Mouse (Mus musculus) lung, embryonic 15.5 days (tissue): ENCODE results near the gene Myh11. TPM values are rescaled to one million over a fixed set of nuclear protein-coding genes. Genes with fewer than 3 reads are reported as not detected.

Experiments used
- ATAC-seq: fragments of 200-750 bp; cut with Nextera tagmentation; 2 replicates; pipeline ENCODE4 v1.8.0; 2017; ENCODE audit warnings: moderate number of reproducible peaks, borderline replicate concordance; ENCODE audit not compliant: low FRiP score, low TSS enrichment; ENCODE audit errors: extremely low read depth
- H3K27ac ChIP-seq: fragments of 300-500 bp; sonication (generic); 2 replicates; pipeline ENCODE4 v1.5.1; 2015; ENCODE audit warnings: moderate library complexity, mild to moderate bottlenecking, inconsistent platforms
- H3K27me3 ChIP-seq: fragments of 300-500 bp; sonication (generic); 2 replicates; pipeline ENCODE4 v1.6.1; 2015; ENCODE audit warnings: inconsistent platforms
- H3K36me3 ChIP-seq: fragments of 300-500 bp; sonication (generic); 2 replicates; pipeline ENCODE4 v1.6.1; 2015; ENCODE audit warnings: inconsistent platforms
- H3K4me1 ChIP-seq: fragments of 300-500 bp; sonication (generic); 2 replicates; pipeline ENCODE4 v1.6.1; 2015; ENCODE audit warnings: inconsistent platforms
- H3K4me2 ChIP-seq: fragments of 300-500 bp; sonication (generic); 2 replicates; pipeline ENCODE4 v1.6.1; 2015; ENCODE audit warnings: inconsistent platforms, mild to moderate bottlenecking, moderate library complexity
- H3K4me3 ChIP-seq: fragments of 300-500 bp; sonication (generic); 2 replicates; pipeline ENCODE4 v1.5.1; 2015; ENCODE audit warnings: mild to moderate bottlenecking, inconsistent platforms
- H3K9ac ChIP-seq: fragments of 300-500 bp; sonication (generic); 2 replicates; pipeline ENCODE4 v1.6.1; 2015; ENCODE audit warnings: inconsistent platforms
- H3K9me3 ChIP-seq: fragments of 300-500 bp; sonication (generic); 2 replicates; pipeline ENCODE4 v1.6.1; 2016; ENCODE audit warnings: inconsistent platforms
- WGBS: fragments of 180-500 bp; shearing (Covaris S2); methylation state at CpG from one replicate; pipeline ENCODE4 v1.1.7; 2015; 5-methylcytosine and 5-hydroxymethylcytosine counted together
- polyA plus RNA-seq: library from polyadenylated mRNA; unstranded; fragments of >200 nt; fragmentation: Nextera tagmentation; extraction: Ambion mirVana; gene quantifications from 2 replicates; pipeline ENCODE4 v1.2.1, GENCODE M21; 2015

Myh11 gene
- polyA plus RNA-seq, 1 experiment from 2014 or later = 63.0 TPM

GRCm38 (mm10) chr16:14304791-14305190 lies 13.6 kb upstream of the Myh11 start:
- peaks cover 75% of the 10 kb centered on the region for H3K36me3 ChIP-seq
- no peak overlapping the region for H3K4me2 ChIP-seq
- no peak overlapping the region for H3K9ac ChIP-seq
- H3K27me3 ChIP-seq = no peaks in the 10 kb centered on the region
- ATAC-seq = no peak
- H3K4me1 ChIP-seq = no peaks in the 10 kb centered on the region
- no peak overlapping the region for H3K27ac ChIP-seq
- H3K4me3 ChIP-seq = no peak overlapping the region
- 73% methylated on average over 3 of the region's 3 CpGs for WGBS
- H3K9me3 ChIP-seq = no peaks in the 10 kb centered on the region

GRCm38 (mm10) chr16:14303676-14304075 lies 12.5 kb upstream of the Myh11 start:
- no peak overlapping the region for H3K9ac ChIP-seq
- no peak overlapping the region for H3K4me2 ChIP-seq
- 64% methylated on average over 7 of the region's 7 CpGs for WGBS
- no peak overlapping the region for H3K27ac ChIP-seq
- 0 out of 2 replicates have a peak, but pooled peaks have one; percentile 23 for ATAC-seq
- H3K9me3 ChIP-seq = no peaks in the 10 kb centered on the region
- no peaks in the 10 kb centered on the region for H3K27me3 ChIP-seq
- H3K4me1 ChIP-seq = no peaks in the 10 kb centered on the region
- peaks cover 77% of the 10 kb centered on the region for H3K36me3 ChIP-seq
- no peak overlapping the region for H3K4me3 ChIP-seq

GRCm38 (mm10) chr16:14303148-14303547 lies 12.0 kb upstream of the Myh11 start:
- Histone ChIP-seq H3K9me3 (no peaks in the 10 kb centered on the region), H3K4me3 (no peak overlapping the region), H3K27ac (no peak overlapping the region), H3K4me1 (no peaks in the 10 kb centered on the region), H3K27me3 (no peaks in the 10 kb centered on the region), H3K4me2 (no peak overlapping the region), H3K9ac (no peak overlapping the region), H3K36me3 (peaks cover 75% of the 10 kb centered on the region)
- 74% methylated on average over 2 of the region's 2 CpGs for WGBS
- no peak for ATAC-seq

- no peak overlapping the region for H3K9ac ChIP-seq
- ATAC-seq = no peak
- peaks cover 49% of the 10 kb centered on the region for H3K36me3 ChIP-seq
- no peak overlapping the region for H3K4me3 ChIP-seq
- H3K4me1 ChIP-seq = peaks cover 16% of the 10 kb centered on the region
- no peaks in the 10 kb centered on the region for H3K9me3 ChIP-seq
- WGBS = 73% methylated on average over 4 of the region's 4 CpGs
- no peak overlapping the region for H3K27ac ChIP-seq
- H3K4me2 ChIP-seq = no peak overlapping the region
- no peaks in the 10 kb centered on the region for H3K27me3 ChIP-seq
Measured at GRCm38 (mm10) chr16:14298461-14298860, 7.3 kb upstream of the Myh11 start.

GRCm38 (mm10) chr16:14297746-14298145 lies 6.6 kb upstream of the Myh11 start:
- H3K9ac ChIP-seq = no peak overlapping the region
- peaks cover 43% of the 10 kb centered on the region for H3K36me3 ChIP-seq

GRCm38 (mm10) chr16:14297137-14297536 lies 6.0 kb upstream of the Myh11 start:
- no peaks in the 10 kb centered on the region for H3K27me3 ChIP-seq
- H3K27ac ChIP-seq = peak overlapping the region; percentile 86
- peak; percentile 37; the same call in 1 of the 2 replicates for ATAC-seq
- no peaks in the 10 kb centered on the region for H3K9me3 ChIP-seq
- WGBS = 44% methylated on average over 3 of the region's 3 CpGs
- peaks cover 25% of the 10 kb centered on the region for H3K4me1 ChIP-seq
- H3K9ac ChIP-seq = no peak overlapping the region
- no peak overlapping the region for H3K4me3 ChIP-seq
- H3K4me2 ChIP-seq = no peak overlapping the region
- peaks cover 39% of the 10 kb centered on the region for H3K36me3 ChIP-seq

More at GRCm38 (mm10) chr16:14297746-14298145, 6.6 kb upstream of the Myh11 start:
- H3K4me1 ChIP-seq = peaks cover 19% of the 10 kb centered on the region
- no peak overlapping the region for H3K4me2 ChIP-seq
- no peak for ATAC-seq
- 88% methylated on average over 4 of the region's 4 CpGs for WGBS
- peak overlapping the region; percentile 86 for H3K27ac ChIP-seq
- no peaks in the 10 kb centered on the region for H3K27me3 ChIP-seq
- H3K9me3 ChIP-seq = no peaks in the 10 kb centered on the region
- no peak overlapping the region for H3K4me3 ChIP-seq

- Histone ChIP-seq H3K4me3 (no peak overlapping the region), H3K27me3 (no peaks in the 10 kb centered on the region), H3K9ac (no peak overlapping the region), H3K9me3 (no peaks in the 10 kb centered on the region), H3K27ac (peak overlapping the region; percentile 86), H3K4me2 (no peak overlapping the region), H3K4me1 (peaks cover 30% of the 10 kb centered on the region), H3K36me3 (peaks cover 34% of the 10 kb centered on the region)
- ATAC-seq = peak; percentile 73
- WGBS = 30% methylated on average over 2 of the region's 2 CpGs
Measured at GRCm38 (mm10) chr16:14296544-14297124, 5.5 kb upstream of the Myh11 start.

- WGBS = 76% methylated on average over 2 of the region's 2 CpGs
- Histone ChIP-seq H3K36me3 (peaks cover 22% of the 10 kb centered on the region), H3K9me3 (no peaks in the 10 kb centered on the region), H3K4me2 (no peak overlapping the region), H3K27me3 (no peaks in the 10 kb centered on the region), H3K9ac (no peak overlapping the region), H3K4me3 (no peak overlapping the region), H3K27ac (peak overlapping the region; percentile 86; the same call in 1 of the 2 replicates), H3K4me1 (peaks cover 37% of the 10 kb centered on the region)
- no peak for ATAC-seq
Measured at GRCm38 (mm10) chr16:14295291-14295690, 4.1 kb upstream of the Myh11 start.

- Histone ChIP-seq H3K4me2 (peak overlapping the region; percentile 73), H3K4me3 (peak overlapping the region; percentile 28), H3K27ac (peak overlapping the region; percentile 69), H3K4me1 (peaks cover 38% of the 10 kb centered on the region), H3K9me3 (no peaks in the 10 kb centered on the region), H3K9ac (peak overlapping the region; percentile 32; the same call in 1 of the 2 replicates), H3K36me3 (0 out of 2 replicates have a peak, but pooled peaks cover 5% of the 10 kb centered on the region), H3K27me3 (no peaks in the 10 kb centered on the region)
- WGBS = 7% methylated on average over 31 of the region's 31 CpGs
- peak; percentile 32 for ATAC-seq
Measured at GRCm38 (mm10) chr16:14292205-14293199, 1.3 kb upstream of the Myh11 start.

- no peak overlapping the region for H3K9ac ChIP-seq
- no peaks in the 10 kb centered on the region for H3K9me3 ChIP-seq
- H3K4me3 ChIP-seq = no peak overlapping the region
- H3K27me3 ChIP-seq = no peaks in the 10 kb centered on the region
- no peak overlapping the region for H3K27ac ChIP-seq
- no peak overlapping the region for H3K4me2 ChIP-seq
- 41% methylated on average over 4 of the region's 4 CpGs for WGBS
- no peaks in the 10 kb centered on the region for H3K36me3 ChIP-seq
- no peak for ATAC-seq
- no peaks in the 10 kb centered on the region for H3K4me1 ChIP-seq
Measured at GRCm38 (mm10) chr16:14272374-14272965, 18.7 kb downstream of the Myh11 start.

- Histone ChIP-seq H3K36me3 (no peaks in the 10 kb centered on the region), H3K4me2 (no peak overlapping the region), H3K27me3 (no peaks in the 10 kb centered on the region), H3K4me3 (no peak overlapping the region), H3K9ac (no peak overlapping the region), H3K27ac (peak overlapping the region; percentile 1; the same call in 1 of the 2 replicates), H3K4me1 (0 out of 2 replicates have a peak, but pooled peaks cover 10% of the 10 kb centered on the region), H3K9me3 (no peaks in the 10 kb centered on the region)
- ATAC-seq = no peak
- 13% methylated on average over 4 of the region's 4 CpGs for WGBS
Measured at GRCm38 (mm10) chr16:14265203-14265920, 25.8 kb downstream of the Myh11 start.
